Mouse (Mus musculus) CH12.LX (cell line): ENCODE measurements around the gene Pbx1. TPM values are rescaled to one million over a fixed set of nuclear protein-coding genes. Genes with fewer than 3 reads are reported as not detected.

Source experiments
- DNase-seq: peaks from one replicate; pipeline ENCODE4 v3.0.0-alpha.2; 2013; ENCODE audit errors: extremely low read depth
- H3K27ac ChIP-seq: 2 replicates; pipeline ENCODE4 v1.5.1; 2012; ENCODE audit warnings: low read depth, mild to moderate bottlenecking, control low read depth, moderate library complexity; ENCODE audit not compliant: insufficient read depth
- H3K27me3 ChIP-seq: replicated peaks from 2 replicates; pipeline ENCODE3; 2012; ENCODE audit warnings: inconsistent platforms
- H3K36me3 ChIP-seq, 2 experiments: replicated peaks in 1 of 2; 2 replicates each; pipeline versions ENCODE3 to v1.6.1; 2012; ENCODE audit warnings: inconsistent platforms in 1 of 2, low read length in 1 of 2, mild to moderate bottlenecking in 1 of 2, mixed read lengths in 1 of 2, moderate library complexity in 1 of 2; ENCODE audit not compliant: control insufficient read depth in 1 of 2, insufficient read depth in 1 of 2
- H3K4me1 ChIP-seq, 2 experiments: 2 replicates each; pipeline ENCODE4 v1.6.1; 2012; ENCODE audit warnings: inconsistent platforms in 1 of 2, moderate library complexity in 1 of 2; ENCODE audit not compliant: insufficient read depth in 2 of 2, control insufficient read depth in 1 of 2
- H3K4me2 ChIP-seq: 2 replicates; pipeline ENCODE4 v1.6.1; 2012; ENCODE audit warnings: low read depth, mild to moderate bottlenecking, control low read depth; ENCODE audit not compliant: poor library complexity, insufficient read depth, severe bottlenecking
- H3K4me3 ChIP-seq, 3 experiments: fragments of 150-350 bp in 1 of 3; sonication (generic) in 1 of 3; replicated peaks in 1 of 3; 2 replicates each; pipeline versions ENCODE3 to v1.5.1; 2011 to 2012; ENCODE audit warnings: low read depth in 2 of 3, low read length in 2 of 3, mild to moderate bottlenecking in 2 of 3, moderate library complexity in 2 of 3, control low read depth in 1 of 3, improper control_type of control experiment in 1 of 3, inconsistent platforms in 1 of 3, mixed read lengths in 1 of 3; ENCODE audit not compliant: poor library complexity in 1 of 3
- H3K79me2 ChIP-seq: replicated peaks from 2 replicates; pipeline ENCODE4 v1.6.1; 2012; ENCODE audit warnings: mild to moderate bottlenecking, moderate library complexity; ENCODE audit not compliant: control insufficient read depth, poor library complexity, insufficient read depth, severe bottlenecking; ENCODE audit errors: extremely low read depth
- H3K9ac ChIP-seq: 2 replicates; pipeline ENCODE4 v1.6.1; 2012; ENCODE audit warnings: low read depth, mild to moderate bottlenecking, control low read depth, moderate library complexity; ENCODE audit not compliant: insufficient read depth
- H3K9me3 ChIP-seq: replicated peaks from 2 replicates; pipeline ENCODE3; 2012; ENCODE audit warnings: low read length, inconsistent platforms, mixed read lengths
- CHD1 ChIP-seq: IDR thresholded peaks from 2 replicates; pipeline ENCODE4 v1.6.1; 2012; ENCODE audit warnings: low read depth, low read length, improper control_type of control experiment, inconsistent platforms
- CTCF ChIP-seq, 2 experiments: IDR thresholded peaks in 1 of 2; conservative IDR thresholded peaks in 1 of 2; 2 replicates each; pipeline ENCODE4 v1.5.1; 2011 to 2012; ENCODE audit warnings: low read depth in 2 of 2, low read length in 2 of 2, improper control_type of control experiment in 1 of 2, inconsistent platforms in 1 of 2, mild to moderate bottlenecking in 1 of 2, moderate library complexity in 1 of 2
- ELF1 ChIP-seq: IDR thresholded peaks from 2 replicates; pipeline ENCODE4 v1.6.1; 2014; ENCODE audit warnings: low read depth, mild to moderate bottlenecking, inconsistent platforms, low read length, improper control_type of control experiment
- HCFC1 ChIP-seq: IDR thresholded peaks from 2 replicates; pipeline ENCODE4 v1.6.1; 2012; ENCODE audit warnings: low read depth, mild to moderate bottlenecking, inconsistent platforms, low read length, improper control_type of control experiment
- IRF4 ChIP-seq: IDR thresholded peaks from 2 replicates; pipeline ENCODE4 v1.6.1; 2014; ENCODE audit warnings: low read depth, mild to moderate bottlenecking, inconsistent platforms, low read length, improper control_type of control experiment
- JUND ChIP-seq: conservative IDR thresholded peaks from 2 replicates; pipeline ENCODE4 v1.6.1; 2011; ENCODE audit warnings: low read depth, low read length, improper control_type of control experiment
- MAFK ChIP-seq: IDR thresholded peaks from 2 replicates; pipeline ENCODE4 v1.6.1; 2011; ENCODE audit warnings: low read length, improper control_type of control experiment; ENCODE audit not compliant: insufficient replicate concordance
- MAX ChIP-seq: IDR thresholded peaks from 2 replicates; pipeline ENCODE4 v1.6.1; 2011; ENCODE audit warnings: low read length, improper control_type of control experiment
- MEF2A ChIP-seq: IDR thresholded peaks from 2 replicates; pipeline ENCODE4 v1.6.1; 2014; ENCODE audit warnings: low read depth, mild to moderate bottlenecking, inconsistent platforms, low read length, improper control_type of control experiment, borderline replicate concordance
- NRF1 ChIP-seq: IDR thresholded peaks from 2 replicates; pipeline ENCODE4 v1.6.1; 2014; ENCODE audit warnings: low read depth, mild to moderate bottlenecking, inconsistent platforms, low read length, improper control_type of control experiment, moderate library complexity
- POLR2A ChIP-seq: IDR thresholded peaks from 2 replicates; pipeline ENCODE4 v1.6.1; 2011; ENCODE audit warnings: low read depth, mild to moderate bottlenecking, improper control_type of control experiment, low read length
- RAD21 ChIP-seq: IDR thresholded peaks from 2 replicates; pipeline ENCODE4 v1.6.1; 2011; ENCODE audit warnings: low read depth, mild to moderate bottlenecking, low read length, improper control_type of control experiment, moderate library complexity
- RCOR1 ChIP-seq: conservative IDR thresholded peaks from 2 replicates; pipeline ENCODE4 v1.6.1; 2012; ENCODE audit warnings: low read depth, mild to moderate bottlenecking, inconsistent platforms, low read length, improper control_type of control experiment
- SMC3 ChIP-seq: IDR thresholded peaks from 2 replicates; pipeline ENCODE4 v1.6.1; 2011; ENCODE audit warnings: low read depth, low read length, improper control_type of control experiment
- TBP ChIP-seq: conservative IDR thresholded peaks from 2 replicates; pipeline ENCODE4 v1.6.1; 2011; ENCODE audit warnings: low read depth, low read length, improper control_type of control experiment
- TCF12 ChIP-seq: IDR thresholded peaks from 2 replicates; pipeline ENCODE4 v1.6.1; 2014; ENCODE audit warnings: low read depth, mild to moderate bottlenecking, inconsistent platforms, low read length, improper control_type of control experiment
- UBTF ChIP-seq: IDR thresholded peaks from 2 replicates; pipeline ENCODE4 v1.6.1; 2012; ENCODE audit warnings: low read depth, mild to moderate bottlenecking, inconsistent platforms, low read length, improper control_type of control experiment, moderate library complexity
- USF2 ChIP-seq: conservative IDR thresholded peaks from 2 replicates; pipeline ENCODE4 v1.6.1; 2011; ENCODE audit warnings: low read depth, low read length, improper control_type of control experiment
- ZMIZ1 ChIP-seq: IDR thresholded peaks from 2 replicates; pipeline ENCODE4 v1.6.1; 2012; ENCODE audit warnings: low read depth, mild to moderate bottlenecking, inconsistent platforms, low read length, improper control_type of control experiment
- dilution Hi-C: fragments of 300-500 bp; cut with MboI; formaldehyde crosslinking; loops from 2 replicates; pipeline ENCODE4 v1.14.3; 2020; ENCODE audit warnings: low sequenced_read_pairs; ENCODE audit not compliant: extremely low pct_unique_long_range_greater_than_20kb, extremely low pct_ligation_motif_present
- in situ Hi-C: fragments of 300-500 bp; cut with MboI; formaldehyde crosslinking; loops from 3 replicates; pipeline ENCODE4 v1.14.3; 2019; ENCODE audit warnings: low sequenced_read_pairs, low pct_ligation_motif_present, low pct_unique_long_range_greater_than_20kb, mixed read lengths
- polyA plus RNA-seq: library from polyadenylated mRNA; unstranded; fragments of >175 nt; gene quantifications from 2 replicates; pipeline ENCODE4 v1.2.1, GENCODE M21; 2012; ENCODE audit warnings: low read depth; ENCODE audit not compliant: insufficient read length
- total RNA-seq, 2 experiments: library from RNA; depleted of rRNA; stranded (reverse); fragments of 300-350 nt in 1 of 2; fragments of >200 nt in 1 of 2; gene quantifications; 2 replicates each; pipeline ENCODE4 v1.2.3; 2012 to 2014

Pbx1 gene
- total and polyA plus RNA-seq, 3 experiments: not detected

- Histone ChIP-seq H3K79me2 (no peaks in the 10 kb centered on the region), H3K4me1 (no peaks in the 10 kb centered on the region), H3K9ac (no peak overlapping the region), H3K4me3 (no peak overlapping the region), H3K36me3 (no peaks in the 10 kb centered on the region), H3K4me2 (no peak overlapping the region), H3K27ac (no peak overlapping the region), H3K27me3 (no peaks in the 10 kb centered on the region), H3K9me3 (peaks cover 58% of the 10 kb centered on the region)
- dilution Hi-C loops (no loop called here), in situ Hi-C loops (no loop called here)
- no peak for TF ChIP-seq TBP
- no peak for TF ChIP-seq RCOR1
- no peak for TF ChIP-seq IRF4
- TF ChIP-seq ZMIZ1: no peak
- TF ChIP-seq RAD21: no peak
- TF ChIP-seq MEF2A: no peak
- no peak for TF ChIP-seq MAFK
- TF ChIP-seq SMC3: no peak
- no peak for TF ChIP-seq POLR2A
- TF ChIP-seq NRF1: no peak
- TF ChIP-seq ELF1: no peak
- no peak for TF ChIP-seq UBTF
- TF ChIP-seq TCF12: no peak
- TF ChIP-seq JUND: no peak
- TF ChIP-seq CTCF (conservative IDR thresholded peaks at IDR 0.05 in 1 of 2, IDR thresholded peaks at IDR 0.05 in 1 of 2; ENCODE audit: low read depth in 2 of 2, low read length in 2 of 2): no peak
- no peak for TF ChIP-seq HCFC1
- TF ChIP-seq CHD1: no peak
- TF ChIP-seq MAX: no peak
- DNase-seq: no peak
Observed at GRCm38 (mm10) chr1:168255347-168255908, 176.6 kb downstream of the Pbx1 start.

DNA sequence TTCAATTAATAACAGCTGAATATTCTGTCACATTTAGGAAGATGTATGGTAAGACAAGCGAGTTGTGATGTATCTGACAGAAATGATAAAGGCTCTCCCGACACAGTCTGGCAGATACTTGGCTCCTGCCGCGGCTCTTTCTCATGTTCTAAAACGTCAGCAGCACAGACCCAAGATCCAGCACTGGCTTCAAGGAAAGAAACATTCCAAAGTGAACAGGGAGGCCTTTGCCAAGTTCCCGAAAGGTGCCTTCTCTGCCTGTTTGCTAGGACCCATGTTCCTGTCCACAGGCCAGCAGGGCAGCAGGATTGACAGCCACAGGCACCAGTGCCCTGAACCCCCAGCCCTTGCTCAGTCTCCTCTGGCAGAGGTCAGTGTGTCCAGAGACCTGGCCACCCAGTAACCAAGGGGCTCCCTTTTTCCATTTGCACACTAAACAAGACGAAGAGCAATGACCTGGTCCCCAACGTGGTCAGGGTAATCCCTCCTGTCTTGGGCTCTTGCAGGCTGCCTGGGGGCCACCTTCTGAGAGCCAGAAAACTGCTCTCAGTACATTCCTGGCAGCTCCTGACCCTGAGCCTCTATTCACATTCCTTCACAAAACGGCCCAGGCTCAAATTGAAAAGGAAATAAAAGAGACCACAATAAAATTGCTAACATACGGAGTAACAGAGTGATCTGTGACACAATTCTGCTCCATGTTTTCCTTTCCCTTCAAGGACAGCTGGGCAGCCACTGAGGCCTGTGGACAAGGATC lies 184.9 kb downstream of the Pbx1 start:
- H3K27ac ChIP-seq: no peak overlapping the region
- H3K4me2 ChIP-seq: no peak overlapping the region
- in situ Hi-C loops (no loop called here), dilution Hi-C loops (no loop called here)
- DNase-seq: no peak
- H3K9me3 ChIP-seq: peaks cover 69% of the 10 kb centered on the region
- H3K36me3 ChIP-seq: no peaks in the 10 kb centered on the region
- no peak overlapping the region for H3K9ac ChIP-seq
- TF ChIP-seq HCFC1: no peak
- no peak for TF ChIP-seq USF2
- no peak for TF ChIP-seq RAD21
- no peak for TF ChIP-seq RCOR1
- no peak overlapping the region for H3K4me3 ChIP-seq
- H3K79me2 ChIP-seq: no peaks in the 10 kb centered on the region
- no peaks in the 10 kb centered on the region for H3K27me3 ChIP-seq
- no peaks in the 10 kb centered on the region for H3K4me1 ChIP-seq
